Mouse (Mus musculus) embryonic stem cell, embryonic (primary cell): ENCODE data around the gene Dctd.
"Not testable (repeated sequence)": the region's sequence is repeated elsewhere in the genome, so short reads cannot be mapped to it uniquely, and the experiment has no call there.

ENCODE experiments used
- CTCF ChIA-PET, 4 experiments: fragments of 300-600 bp in 2 of 4; fragments of 350-600 bp in 2 of 4; sonication (Branson Sonifier 250); formaldehyde crosslinking; loops; one replicate each; lab custom pipeline; 2022; ENCODE audit warnings: inconsistent platforms in 2 of 4; lab: Charles Lee
- POLR2A ChIA-PET, 4 experiments: fragments of 300-600 bp in 2 of 4; fragments of 350-600 bp in 2 of 4; sonication (Branson Sonifier 250); formaldehyde crosslinking; loops; one replicate each; lab custom pipeline; 2022; ENCODE audit warnings: antibody characterized with exemption in 4 of 4, inconsistent platforms in 1 of 4; lab: Charles Lee

Gene Dctd

DNA sequence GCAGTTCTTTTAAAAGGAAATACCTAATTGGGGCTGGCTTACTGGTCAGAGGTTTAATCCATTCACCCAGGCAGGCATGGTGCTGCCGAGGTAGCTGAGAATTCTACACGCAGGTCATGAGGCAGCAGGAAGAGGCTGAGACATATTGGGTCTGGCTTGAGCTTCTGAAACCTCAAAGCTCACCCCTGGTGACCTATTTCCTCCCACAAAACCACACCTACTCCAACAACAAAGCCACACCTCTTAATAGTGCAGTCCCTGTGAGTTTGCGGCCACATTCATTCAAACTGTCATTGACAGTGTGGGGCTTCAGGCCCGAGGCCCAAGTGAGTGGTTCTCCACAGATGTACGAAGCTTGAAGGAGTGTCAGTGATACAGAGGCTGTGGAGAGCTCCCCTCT lies 34.4 kb downstream of the Dctd start:
- POLR2A ChIA-PET: interaction anchor here in 2 of 4 experiments (0.7 to 1.8 kb wide), 8 partner anchors 12 to 23 kb away, joined by 3 to 12 read pairs (median 4); no protein-coding TSS in a partner anchor
- CTCF ChIA-PET: interaction anchor here in 2 of 4 experiments (0.5 to 1.1 kb wide), 3 partner anchors 74 to 1214 kb away, joined by 3 read pairs; no protein-coding TSS in a partner anchor

DNA sequence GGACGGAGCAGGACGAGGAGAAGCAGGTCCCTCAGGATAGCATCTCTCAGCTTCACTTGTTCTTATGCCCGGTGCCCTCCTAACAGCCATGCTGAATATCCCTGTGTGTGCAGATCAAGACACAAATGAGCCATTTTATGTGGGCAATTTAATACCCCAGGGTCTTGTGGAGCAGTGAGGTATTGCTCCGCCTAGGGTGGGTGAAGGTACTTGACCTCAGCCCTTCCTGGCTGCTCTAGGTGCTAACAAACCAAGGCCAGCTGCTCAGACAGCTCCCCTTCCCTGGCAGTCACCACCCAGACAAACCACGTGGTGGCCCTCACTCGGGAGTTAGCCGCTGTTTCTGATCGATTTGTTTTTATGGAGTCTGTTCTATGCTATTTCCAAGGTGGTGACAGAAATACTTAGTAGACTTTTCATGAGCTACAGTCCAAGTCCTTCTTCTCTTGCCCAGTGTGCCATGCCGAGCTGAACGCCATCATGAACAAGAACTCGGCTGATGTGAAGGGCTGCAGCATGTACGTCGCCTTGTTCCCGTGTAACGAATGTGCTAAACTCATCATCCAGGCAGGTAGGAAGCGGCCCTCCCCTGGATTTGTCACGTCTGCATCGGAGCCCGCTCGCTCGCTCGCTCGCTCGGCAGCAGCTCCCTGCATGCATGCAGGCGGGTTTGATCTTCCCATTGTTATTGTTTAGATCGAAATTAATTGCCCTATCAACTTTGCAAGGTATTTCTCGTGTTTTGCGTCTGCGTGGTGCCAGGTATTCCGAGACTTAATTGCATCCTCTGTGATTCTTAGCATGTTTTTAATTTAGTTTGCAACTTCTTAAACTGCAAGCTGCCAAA lies 38.1 kb downstream of the Dctd start:
- POLR2A ChIA-PET: interaction anchor here (0.6 to 1.8 kb wide), 22 partner anchors 8 to 578 kb away, joined by 3 to 9 read pairs (median 3); no protein-coding TSS in a partner anchor
- CTCF ChIA-PET: interaction anchor here in 3 of 4 experiments (0.6 to 1.1 kb wide), 3 partner anchors 17 to 899 kb away, joined by 3 read pairs; no protein-coding TSS in a partner anchor

DNA sequence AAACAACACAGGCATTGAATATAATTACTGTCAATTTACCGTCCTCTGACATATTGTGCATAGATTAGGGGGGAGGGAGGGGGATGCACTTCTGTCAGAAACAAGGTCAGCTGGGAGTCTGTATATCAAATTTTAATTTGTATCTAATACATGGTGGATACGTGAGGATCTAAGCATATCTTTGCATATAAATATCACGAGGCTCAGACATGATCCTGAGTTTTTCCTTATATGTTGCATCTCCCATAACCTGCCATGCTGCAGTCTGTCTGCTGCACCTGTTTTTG lies 38.7 kb downstream of the Dctd start:
- ChIA-PET CTCF (interaction anchor here in 1 of 4 experiments (1.1 kb wide), 1 partner anchor 898 kb away, joined by 3 read pairs; no protein-coding TSS in a partner anchor), POLR2A (interaction anchor here (0.6 to 1.8 kb wide), 9 partner anchors 9 to 578 kb away, joined by 3 to 5 read pairs (median 3); no protein-coding TSS in a partner anchor)

DNA sequence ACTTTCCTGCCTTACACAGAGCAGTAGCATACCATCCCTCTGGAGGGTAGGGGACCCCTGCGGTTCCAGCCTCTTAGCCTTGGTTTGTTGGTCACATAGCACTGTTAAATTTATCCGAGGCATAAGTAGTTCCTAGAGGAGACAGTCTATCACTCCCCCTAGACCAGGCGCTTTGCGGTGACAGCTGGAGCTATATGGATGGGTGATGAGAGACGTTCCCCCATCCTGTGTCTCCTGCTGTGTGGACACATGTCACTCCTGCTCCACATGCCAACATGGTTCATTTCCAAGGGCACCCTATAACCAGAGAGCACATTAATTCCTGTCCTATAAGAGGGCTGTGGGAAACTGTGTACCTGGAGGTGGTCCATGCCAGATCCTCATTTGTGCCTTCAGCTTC lies 42.1 kb downstream of the Dctd start:
- ChIA-PET POLR2A (interaction anchor here in 1 of 4 experiments (0.8 kb wide), 1 partner anchor 960 kb away, joined by 3 read pairs; no protein-coding TSS in a partner anchor), CTCF (no interaction called here)

DNA sequence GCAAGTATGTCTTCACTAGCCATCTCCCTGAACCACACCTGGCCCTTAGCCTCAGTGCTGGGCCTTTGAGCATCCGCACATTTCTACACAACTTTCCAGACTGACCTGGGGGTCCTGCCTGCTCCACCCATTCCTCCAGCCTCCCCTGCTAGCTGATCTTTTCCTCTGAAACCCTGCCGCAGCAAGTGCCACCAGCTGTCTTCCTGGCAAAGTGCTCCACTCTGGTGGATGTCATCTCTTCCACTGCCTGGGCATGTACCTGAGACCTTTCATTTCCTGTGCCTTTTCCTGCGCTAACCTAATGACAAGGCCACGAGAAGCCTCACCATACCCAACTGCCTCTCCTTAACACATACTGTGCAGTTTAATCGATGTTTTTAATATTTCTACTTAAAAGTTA lies 46.9 kb downstream of the Dctd start:
- ChIA-PET POLR2A (interaction anchor here in 3 of 4 experiments (0.6 to 1.6 kb wide), 6 partner anchors 9 to 177 kb away, joined by 3 to 5 read pairs (median 4); no protein-coding TSS in a partner anchor), CTCF (interaction anchor here in 1 of 4 experiments (0.6 kb wide), 1 partner anchor 18 kb away, joined by 3 read pairs; no protein-coding TSS in a partner anchor)

DNA sequence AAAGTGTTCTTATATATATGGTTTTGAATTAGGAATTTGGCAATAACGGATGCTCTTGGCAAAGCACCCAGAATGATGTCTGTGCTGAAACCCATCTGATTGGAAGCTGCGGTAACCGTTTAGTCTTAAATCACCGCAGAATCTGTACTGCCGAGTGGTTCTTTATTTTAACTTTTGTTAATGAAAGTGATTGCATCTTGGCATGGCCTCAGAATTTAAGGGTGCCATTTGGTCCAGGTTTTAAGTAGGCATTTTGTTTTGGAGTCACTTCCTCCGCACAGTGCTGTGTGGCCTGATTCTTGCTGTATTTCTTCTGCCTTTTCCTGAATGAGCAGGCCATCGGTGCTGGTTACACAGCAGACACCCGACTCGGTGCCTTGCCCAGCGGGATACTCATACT lies 47.6 kb downstream of the Dctd start:
- POLR2A ChIA-PET: interaction anchor here in 2 of 4 experiments (1.3 to 1.6 kb wide), 3 partner anchors 10 to 19 kb away, joined by 3 to 5 read pairs (median 4); no protein-coding TSS in a partner anchor
- CTCF ChIA-PET: no interaction called here

DNA sequence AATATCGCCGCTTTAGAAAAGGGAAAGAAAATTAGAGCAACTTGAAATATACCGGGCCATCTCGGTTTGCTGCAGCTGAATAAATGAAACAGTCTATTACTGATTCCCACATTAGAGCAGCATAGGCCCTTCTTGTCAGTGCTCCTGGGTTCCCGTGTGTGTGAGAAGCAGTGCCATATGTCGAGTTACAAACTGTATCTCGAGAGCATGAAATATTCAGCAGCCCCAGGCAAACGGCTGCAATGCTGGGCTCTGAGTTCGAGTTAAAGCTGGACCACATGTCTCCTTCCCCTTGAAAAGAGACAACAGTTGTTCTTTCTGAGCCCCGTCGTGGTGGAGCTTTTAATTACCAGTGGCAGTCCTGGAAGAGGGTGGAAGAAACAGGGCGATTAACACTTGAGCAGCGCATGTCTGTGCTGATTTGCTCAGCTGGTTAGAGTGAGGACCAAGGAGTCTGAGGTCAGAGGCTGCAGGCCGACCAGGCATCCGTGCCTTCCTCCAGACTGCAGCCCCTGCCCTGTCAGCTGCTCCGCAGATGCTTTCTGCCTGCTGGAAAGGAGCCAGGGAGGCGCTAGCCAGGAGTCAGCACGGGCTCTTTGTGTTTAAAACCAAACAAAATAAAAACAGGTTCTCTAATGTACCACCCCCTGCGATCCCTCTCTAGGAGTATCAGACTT lies 53.3 kb downstream of the Dctd start:
- CTCF ChIA-PET: interaction anchor here in 1 of 4 experiments (0.7 kb wide), 1 partner anchor 879 kb away, joined by 5 read pairs; no protein-coding TSS in a partner anchor
- POLR2A ChIA-PET: interaction anchor here in 1 of 4 experiments (1.0 kb wide), 1 partner anchor 19 kb away, joined by 3 read pairs; no protein-coding TSS in a partner anchor

DNA sequence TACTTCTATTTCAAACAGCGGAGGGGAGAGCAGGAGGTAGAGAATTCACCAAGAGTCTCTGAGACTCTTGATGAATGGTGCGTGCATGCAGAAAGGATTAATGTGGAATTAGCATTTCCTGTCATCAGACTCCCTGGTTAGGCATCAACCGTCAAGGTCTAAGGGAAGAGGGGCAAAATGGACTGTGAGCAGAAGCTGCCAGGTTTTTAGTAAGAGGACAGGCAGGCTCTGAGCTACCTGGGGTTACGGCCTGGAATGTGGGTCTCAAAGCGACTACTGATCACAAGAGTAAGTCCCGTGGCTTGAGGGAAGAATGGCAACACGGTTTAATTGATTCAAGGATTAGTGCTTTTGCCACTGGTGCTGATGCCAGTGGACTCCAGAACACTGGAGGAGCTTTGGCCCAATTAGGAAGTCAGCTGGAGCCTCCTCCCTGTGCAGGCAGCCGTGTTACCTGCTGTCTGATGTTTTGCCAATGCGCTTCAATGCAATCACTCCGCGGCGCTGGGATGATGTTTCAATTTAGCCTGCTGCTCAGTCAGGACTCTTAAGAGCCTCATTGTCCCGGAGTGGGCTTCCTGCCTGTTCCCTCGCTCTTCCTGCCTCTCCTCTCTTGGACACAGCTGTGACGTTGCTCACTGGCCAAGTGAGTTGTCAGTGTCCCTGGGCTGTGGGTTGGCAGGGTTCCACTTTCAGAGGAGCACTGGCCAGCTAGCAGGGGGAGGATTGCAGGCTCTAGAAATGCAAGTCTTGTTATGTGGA lies 54.6 kb downstream of the Dctd start:
- POLR2A ChIA-PET: no interaction called here
- CTCF ChIA-PET: no interaction called here

DNA sequence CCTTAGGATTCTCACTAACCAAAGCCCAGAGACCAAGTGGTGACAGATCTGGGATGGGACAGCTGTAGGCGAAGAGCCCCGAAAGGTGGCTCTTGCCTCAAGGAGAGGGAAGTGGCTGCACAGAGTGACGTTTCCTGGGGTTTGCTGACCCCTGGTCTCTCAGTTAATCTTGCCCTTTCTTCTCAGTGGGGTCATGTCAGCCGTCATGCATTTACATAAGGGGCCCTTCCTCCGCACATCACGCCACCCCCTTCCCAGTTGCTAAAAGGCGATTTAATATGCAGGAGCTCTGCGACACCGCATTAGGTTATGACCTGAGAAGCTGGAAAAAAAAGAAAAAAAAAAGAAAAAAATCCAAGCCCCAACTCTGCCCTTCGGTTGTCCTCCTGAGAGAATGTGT lies 58.8 kb downstream of the Dctd start:
- CTCF ChIA-PET: no interaction called here
- POLR2A ChIA-PET: interaction anchor here in 1 of 4 experiments (1.3 kb wide), 1 partner anchor 21 kb away, joined by 3 read pairs; no protein-coding TSS in a partner anchor

DNA sequence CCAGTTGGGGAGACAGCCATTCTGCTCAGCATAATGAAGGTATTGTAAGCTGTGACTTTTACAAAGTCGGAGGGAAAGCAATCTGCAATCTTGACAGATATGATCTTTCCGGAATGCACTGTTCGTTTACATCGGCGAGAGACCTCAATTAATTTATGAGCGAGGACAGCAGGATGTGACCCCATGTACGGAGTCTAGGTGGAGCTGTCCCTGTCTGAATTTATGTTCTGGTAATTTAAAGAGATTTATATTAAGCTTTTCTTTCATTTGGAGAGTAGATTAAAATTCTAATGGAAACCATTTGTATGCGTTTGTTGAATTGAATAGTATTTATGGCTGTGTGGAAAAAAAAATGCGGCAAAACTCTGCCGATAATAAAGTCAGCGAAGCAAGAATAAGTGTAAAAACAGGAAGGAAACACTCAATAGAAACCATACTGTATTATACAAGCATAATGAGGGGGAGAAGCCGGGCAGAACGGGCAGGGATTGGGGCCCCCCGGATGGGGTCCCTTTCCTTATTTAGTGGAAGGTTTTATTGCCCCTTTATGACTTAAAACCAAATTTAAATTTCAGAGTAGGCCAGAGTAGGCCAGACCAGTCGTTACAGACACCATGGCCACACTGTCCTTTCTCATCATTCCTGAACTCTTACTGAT lies 59.8 kb downstream of the Dctd start:
- CTCF ChIA-PET: interaction anchor here in 1 of 4 experiments (0.7 kb wide), 1 partner anchor 116 kb away, joined by 13 read pairs; no protein-coding TSS in a partner anchor
- POLR2A ChIA-PET: no interaction called here

DNA sequence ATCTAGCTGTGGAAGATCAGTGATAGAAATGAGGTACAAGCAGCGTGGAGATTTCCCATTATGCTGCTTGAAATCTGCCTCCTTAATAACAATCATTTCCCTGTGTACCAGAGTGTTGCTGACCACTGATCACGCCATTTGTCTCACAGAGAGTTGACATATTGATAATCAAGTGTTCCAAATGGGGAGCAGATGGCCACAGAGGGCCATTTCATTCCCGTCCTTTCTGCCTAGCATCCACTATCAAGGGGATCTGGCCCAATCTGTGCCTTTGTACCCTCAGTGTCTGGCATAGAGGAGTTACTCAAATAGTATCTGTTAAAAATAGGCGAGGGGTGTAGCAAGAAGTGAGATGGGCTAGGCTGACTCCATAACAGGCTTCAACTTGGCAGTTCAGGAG lies 78.5 kb downstream of the Dctd start:
- ChIA-PET POLR2A (interaction anchor here in 2 of 4 experiments (0.5 to 1.0 kb wide), 3 partner anchors 9 to 203 kb away, joined by 3 to 4 read pairs (median 3); no protein-coding TSS in a partner anchor), CTCF (no interaction called here)

DNA sequence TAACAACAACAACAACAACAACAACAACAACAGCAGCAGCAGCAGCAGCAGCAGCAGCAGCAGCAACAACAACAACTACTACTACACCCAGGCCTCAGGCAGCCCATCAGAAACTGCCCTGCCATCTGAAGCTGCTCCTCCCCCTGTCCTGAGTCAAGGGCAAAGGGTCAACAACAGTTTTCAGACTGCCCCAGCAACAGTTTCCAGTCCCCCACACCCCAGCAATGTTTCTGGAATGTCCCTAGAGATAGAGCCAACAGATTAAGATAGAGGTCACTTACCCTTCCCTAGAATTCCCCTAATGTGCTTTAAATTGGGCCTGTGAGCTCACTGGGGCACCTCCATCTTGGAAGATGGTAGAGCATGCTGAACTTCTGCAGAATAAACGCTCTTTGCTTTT lies 79.0 kb downstream of the Dctd start:
- POLR2A ChIA-PET: interaction anchor here in 2 of 4 experiments (0.5 to 1.0 kb wide), 3 partner anchors 8 to 203 kb away, joined by 3 to 4 read pairs (median 3); no protein-coding TSS in a partner anchor
- CTCF ChIA-PET: no interaction called here

DNA sequence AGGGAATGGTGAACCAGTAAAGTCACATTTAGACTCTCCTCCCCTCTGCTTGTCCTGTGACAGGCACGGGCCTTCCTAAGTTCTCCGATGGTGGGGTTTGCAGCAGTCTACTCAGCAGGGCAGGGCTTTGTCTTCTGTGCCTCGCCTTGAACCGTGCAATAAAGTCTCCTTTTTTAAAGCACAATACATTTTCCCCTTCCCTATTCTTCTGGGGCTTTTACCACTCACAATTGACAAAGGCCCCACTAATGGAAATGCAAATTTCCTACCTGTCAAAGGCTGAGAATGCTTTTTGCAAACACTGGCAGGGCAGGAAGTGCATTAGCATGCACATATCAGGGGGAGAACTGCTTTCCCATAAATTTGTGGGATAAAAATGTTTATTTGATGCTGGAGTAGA lies 80.1 kb downstream of the Dctd start:
- ChIA-PET POLR2A (interaction anchor here in 2 of 4 experiments (0.9 to 1.0 kb wide), 2 partner anchors 23 to 28 kb away, joined by 3 to 4 read pairs; no protein-coding TSS in a partner anchor), CTCF (no interaction called here)

DNA sequence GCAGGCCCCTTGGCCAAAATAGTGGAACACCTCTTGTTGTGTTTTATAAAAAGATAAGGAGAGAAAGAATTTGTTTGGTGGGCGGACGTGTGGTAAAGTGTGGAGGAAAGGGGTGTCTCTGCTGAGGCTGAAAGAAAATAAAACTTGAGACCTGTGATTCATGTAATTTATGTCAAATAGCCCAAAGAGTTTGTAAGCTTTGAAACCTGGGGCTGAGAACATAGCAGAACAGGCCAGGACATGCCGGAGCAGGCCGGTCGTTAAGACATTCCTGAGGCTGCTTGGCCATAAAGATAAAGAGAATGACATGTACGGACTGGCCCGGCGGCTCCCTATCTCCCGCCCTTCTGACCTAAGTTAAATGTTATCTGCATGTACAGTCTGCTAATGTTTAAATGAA lies 81.3 kb downstream of the Dctd start:
- POLR2A ChIA-PET, CTCF ChIA-PET: not testable (repeated sequence)

DNA sequence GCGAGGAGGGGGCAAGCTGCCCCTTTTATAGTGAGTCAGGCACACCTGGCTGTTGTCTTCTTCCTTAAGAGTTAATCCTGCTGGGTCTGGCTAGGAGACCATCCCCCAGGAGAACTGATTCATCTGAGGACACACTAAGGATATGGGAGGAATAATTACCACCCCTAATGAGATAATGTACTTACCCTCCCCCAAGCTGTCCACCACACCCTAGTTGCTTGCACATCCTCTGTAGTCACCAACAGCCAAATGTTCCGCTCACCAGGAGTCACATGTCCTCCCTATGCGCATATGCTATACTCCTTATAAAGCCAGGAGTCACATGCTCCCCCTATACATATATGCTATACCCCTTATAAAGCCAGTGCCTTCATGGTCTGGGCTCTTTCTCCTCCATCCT lies 82.1 kb downstream of the Dctd start:
- CTCF ChIA-PET: no interaction called here

DNA sequence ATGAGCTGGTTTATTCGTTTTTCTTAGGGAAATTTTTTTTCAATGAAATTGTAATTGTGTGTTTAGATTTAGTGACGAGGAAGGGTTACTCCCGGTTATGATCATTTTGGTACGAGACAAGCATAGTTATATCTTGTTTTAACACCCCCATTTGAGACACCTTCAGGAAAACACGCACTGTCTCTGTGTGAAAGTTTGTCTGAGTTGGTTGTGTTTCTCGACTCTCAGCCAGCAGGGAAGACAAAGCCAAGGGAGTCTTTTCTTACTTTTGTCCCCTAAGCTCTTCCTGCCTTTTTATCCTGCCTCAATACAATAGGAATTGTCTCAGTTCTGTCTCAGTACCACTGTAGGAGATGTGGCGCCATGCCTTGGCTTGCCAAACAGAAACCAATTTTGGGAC lies 84.9 kb downstream of the Dctd start:
- POLR2A ChIA-PET: interaction anchor here in 1 of 4 experiments (1.2 kb wide), 1 partner anchor 19 kb away, joined by 4 read pairs; no protein-coding TSS in a partner anchor

More for the DNA sequence above, 82.1 kb downstream of the Dctd start:
- POLR2A ChIA-PET: no interaction called here

DNA sequence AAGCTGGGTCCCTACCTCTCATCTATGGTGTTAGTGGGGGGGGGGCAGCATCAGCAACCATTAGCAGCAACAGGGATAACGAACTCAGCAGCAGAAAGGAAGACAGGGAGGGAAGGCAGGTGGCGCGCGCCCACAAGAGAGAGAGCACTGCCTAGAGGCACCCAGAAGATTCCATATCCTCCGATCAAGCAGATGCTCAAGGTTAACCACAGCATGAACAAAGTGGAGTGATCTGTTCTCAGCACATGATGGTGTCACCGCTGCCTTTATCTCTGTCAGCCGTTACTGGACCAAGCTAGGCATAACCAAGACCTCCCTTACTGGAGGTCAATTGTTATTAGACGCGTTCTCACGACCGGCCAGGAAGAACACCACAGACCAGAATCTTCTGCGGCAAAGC lies 89.7 kb downstream of the Dctd start:
- ChIA-PET POLR2A (interaction anchor here in 2 of 4 experiments (0.7 to 1.6 kb wide), 5 partner anchors 9 to 349 kb away, joined by 3 to 6 read pairs (median 3); no protein-coding TSS in a partner anchor), CTCF (interaction anchor here in 2 of 4 experiments (0.7 to 1.6 kb wide), 3 partner anchors 9 to 56 kb away, joined by 3 to 9 read pairs (median 5); no protein-coding TSS in a partner anchor)

More for the DNA sequence above, 84.9 kb downstream of the Dctd start:
- CTCF ChIA-PET: no interaction called here
